Mouse (Mus musculus): ENCODE measurements around the gene H2afy2.

GRCm38 (mm10) chr10:61704663-61705062, 79.3 kb downstream of the H2afy2 start:
- TF ChIP-seq CTCF (IDR thresholded peaks at IDR 0.05) (no peak), EP300 (IDR thresholded peaks at IDR 0.05) (no peak)

Data from lung, postnatal 0 days (tissue).